Mouse (Mus musculus) mouse embryonic stem cell (cell line): ENCODE measurements around the gene Cacng4.

Experiments
- in situ Hi-C, 2 experiments: fragments of 300-500 bp; cut with MboI; formaldehyde crosslinking; loops; 1 replicate in 1 of 2; 3 replicates in 1 of 2; pipeline ENCODE4 v1.14.3; 2019 to 2020; ENCODE audit warnings: low sequenced_read_pairs in 2 of 2, low pct_unique_long_range_greater_than_20kb in 1 of 2, mixed read lengths in 1 of 2; ENCODE audit not compliant: unreplicated experiment in 1 of 2

Cacng4 gene

DNA sequence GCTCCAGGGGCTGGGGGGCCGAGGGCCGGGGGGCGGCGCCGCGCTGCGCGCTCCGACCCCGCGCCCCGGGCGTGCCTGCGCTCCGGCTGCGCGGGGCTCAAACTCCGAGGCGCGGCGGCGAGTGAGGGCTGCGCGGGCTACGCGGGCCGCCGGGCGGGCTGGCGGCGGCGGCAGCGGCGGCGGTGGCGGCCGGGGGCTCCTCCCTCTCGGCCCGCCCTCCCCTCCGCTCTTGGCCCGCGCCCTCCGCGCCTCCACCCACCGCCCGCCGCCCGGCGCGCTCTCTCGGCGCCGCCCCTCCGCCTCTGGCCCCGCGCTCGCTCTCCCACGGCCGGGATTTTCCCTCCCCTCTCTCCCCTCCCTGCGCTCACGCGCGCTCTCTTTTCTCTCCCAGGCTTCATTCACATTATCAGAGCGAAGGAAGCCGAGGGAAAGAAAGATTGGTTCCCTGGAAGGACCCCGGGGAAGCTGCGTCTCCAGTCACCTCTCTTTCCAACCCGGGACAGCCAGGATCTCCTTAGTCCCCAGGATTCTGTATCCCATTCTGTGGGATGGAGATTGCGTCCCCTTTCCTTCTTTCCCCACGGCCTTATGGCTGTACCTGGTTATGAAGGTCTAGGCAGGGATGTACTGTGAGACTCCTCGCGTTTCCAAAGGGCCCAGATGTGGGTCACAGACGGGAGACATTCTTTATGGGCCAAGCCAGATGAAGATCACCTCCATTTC is at the start of gene Cacng4:
Gene Cacng4, minus strand, starts transcription at position 11 of the 723 bp plus-strand sequence.
- in situ Hi-C loops, result no loop called here

DNA sequence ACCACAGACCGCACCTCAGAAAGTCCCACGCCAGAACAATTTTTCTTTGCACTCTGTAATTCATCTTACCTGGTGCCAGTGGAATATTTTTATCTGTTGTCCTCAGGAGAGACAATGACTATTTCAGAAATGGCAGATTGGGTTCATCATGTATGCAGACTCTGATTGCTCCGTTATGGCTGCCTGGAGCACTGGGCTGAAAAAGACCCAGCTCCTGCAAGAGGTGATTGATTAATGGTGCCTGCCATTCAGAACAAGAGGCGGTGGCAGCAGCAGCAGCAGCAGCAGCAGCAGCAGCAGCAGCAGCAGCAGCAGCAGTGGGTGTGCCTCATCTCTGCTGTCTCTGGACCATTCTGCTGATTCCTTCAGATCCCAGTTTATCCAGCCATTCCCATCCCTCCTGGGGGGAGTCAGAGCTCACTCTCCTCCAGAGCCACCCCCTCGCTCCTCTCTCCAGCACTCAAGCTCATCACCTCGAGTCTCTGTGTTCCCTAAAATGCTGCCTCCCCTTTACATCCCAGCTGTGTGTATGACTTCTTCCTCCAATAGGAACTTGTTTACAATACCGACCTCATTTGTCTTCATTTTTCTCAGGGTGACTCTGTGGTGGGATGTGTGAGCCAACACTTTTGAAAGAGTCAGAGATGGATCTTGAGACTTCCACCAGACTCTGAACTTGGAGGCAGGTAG is 39.1 kb upstream of the Cacng4 start:
- in situ Hi-C loops, result no loop called here

GRCm38 (mm10) chr11:107817196-107817595 is 22.8 kb upstream of the Cacng4 start:
- in situ Hi-C loops, result no loop called here

DNA sequence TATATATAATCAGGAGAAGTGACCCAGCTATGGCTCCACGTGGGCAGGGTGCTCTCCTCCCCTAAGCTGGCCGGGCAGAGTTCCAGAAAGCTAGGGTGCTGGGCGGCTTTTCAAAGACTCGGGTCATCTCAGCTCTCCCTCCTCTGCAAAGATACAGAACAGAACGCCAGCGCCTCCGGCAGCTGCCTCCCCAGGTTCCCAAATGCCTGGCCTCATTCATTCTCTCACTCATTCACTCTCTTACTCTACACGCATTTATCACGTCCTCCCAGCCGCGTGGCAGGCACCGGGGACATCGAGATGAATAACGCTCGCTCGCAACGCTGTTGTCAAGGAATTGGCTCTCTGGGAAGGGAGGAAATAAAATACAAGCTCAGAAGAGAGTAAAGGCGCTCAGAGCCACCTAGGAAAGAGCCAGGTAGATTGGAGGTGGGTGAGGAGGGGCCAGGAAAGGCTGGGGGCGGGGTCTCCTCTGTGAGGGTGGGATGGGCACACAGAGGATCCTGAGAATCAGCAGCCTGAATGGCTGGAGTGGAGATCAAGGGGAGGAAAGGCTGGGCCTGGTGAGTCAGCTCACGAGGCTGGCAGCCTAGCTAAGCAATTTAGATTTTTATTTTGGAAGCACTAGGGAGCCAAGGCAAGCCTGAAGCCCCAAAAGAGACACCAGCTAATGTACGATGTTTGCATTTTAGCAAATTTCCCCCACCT is 18.7 kb upstream of the Cacng4 start:
- in situ Hi-C loops, result no loop called here

GRCm38 (mm10) chr11:107812429-107812828 is 18.1 kb upstream of the Cacng4 start:
- in situ Hi-C loops, result no loop called here

GRCm38 (mm10) chr11:107808508-107808907 is 14.2 kb upstream of the Cacng4 start:
- in situ Hi-C loops, result no loop called here

DNA sequence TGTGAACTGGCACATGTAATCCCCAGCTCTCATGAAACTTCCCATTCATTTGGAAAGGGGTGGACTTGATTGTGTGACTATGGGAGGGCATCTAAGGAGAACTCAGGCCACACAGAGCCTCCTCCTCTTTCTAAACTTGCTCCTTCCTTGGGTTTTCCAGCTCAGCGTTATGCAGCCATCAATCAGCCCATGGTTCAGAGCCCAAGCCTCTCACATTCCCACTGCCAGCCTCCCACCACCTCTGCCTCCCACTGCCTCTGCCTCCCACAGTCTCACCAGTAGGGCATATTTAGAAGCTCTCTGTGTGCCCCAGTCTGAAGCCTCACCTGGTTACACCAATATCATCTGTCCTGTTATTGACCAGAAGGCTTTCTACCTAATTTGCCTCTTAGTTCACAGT is 11.7 kb upstream of the Cacng4 start:
- in situ Hi-C loops, result no loop called here

DNA sequence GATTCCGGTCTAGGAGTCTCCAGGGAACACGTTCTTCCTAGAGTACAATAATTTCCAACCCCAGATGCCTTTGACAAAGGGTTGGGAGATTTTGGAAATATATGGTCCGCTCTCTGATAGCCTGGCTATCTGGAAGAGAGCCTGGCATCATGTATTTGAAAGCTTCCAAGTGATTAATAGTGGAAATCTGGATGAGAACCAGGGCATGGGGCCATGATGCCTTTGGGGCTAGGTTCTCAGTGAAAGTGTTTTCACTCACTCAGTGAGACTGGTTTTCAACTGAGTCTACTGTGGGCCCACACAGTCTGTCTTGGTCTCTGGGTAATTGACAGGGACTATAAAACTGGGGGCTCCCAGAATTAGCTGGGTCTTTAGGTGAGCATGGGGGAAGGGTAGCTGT is 7.6 kb upstream of the Cacng4 start:
- in situ Hi-C loops, result no loop called here

GRCm38 (mm10) chr11:107799331-107799730 is 5.0 kb upstream of the Cacng4 start:
- in situ Hi-C loops, result no loop called here

GRCm38 (mm10) chr11:107796346-107796745 is 2.0 kb upstream of the Cacng4 start:
- in situ Hi-C loops, result no loop called here

DNA sequence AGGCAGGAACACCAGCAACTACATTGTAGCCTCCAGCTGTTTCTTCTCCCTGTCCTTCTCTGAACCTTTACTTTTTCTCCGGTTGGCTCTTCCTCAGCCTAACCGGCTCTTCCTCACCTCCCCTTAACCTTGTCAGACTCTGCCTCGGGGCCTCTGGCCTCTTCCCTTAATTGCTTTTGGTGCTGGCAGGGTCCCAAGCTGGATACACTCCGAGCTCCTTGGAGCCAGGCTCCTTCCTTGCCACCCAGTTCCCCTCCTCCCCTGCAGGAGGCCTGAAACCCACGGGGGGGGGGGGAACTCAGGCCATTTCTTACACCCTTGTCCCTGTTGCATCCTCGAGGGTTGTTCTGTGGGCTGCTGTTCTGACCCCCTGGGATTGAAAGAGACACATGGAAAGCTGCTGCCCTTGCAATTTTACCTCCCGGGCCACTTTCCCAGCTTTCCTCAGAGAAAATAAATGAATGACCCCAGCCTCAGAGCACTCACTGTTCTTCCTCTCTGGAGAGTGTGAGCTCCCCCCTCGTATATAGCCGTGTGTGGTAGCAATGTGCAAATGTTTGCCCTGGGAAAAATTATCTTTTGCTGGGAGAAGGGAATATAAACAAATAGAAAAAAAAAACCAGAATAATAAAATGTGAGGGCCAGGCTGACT is 1.2 kb upstream of the Cacng4 start:
- in situ Hi-C loops, result no loop called here

DNA sequence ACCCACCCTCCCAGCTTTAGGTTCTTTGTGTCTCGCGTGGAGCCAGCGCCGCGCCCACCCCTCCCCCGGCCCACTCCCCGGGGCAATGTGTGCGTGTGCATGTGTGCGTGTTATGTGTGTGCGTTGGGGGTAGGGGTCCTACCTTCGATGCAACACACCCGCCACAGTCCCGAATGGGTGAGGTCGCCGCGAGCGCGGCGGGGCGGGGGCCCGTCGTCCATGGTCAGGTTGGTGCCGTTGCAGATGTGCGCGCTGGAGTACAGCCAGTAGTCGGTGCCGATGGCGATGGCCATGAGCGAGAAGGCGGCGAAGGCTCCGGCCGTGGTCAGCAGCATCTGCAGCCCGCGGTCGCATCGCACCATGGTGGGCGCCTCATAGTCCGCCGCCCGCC is 259 bp downstream of the Cacng4 start:
- in situ Hi-C loops, result no loop called here

GRCm38 (mm10) chr11:107793200-107794102 is 906 bp downstream of the Cacng4 start:
- in situ Hi-C loops, result no loop called here

DNA sequence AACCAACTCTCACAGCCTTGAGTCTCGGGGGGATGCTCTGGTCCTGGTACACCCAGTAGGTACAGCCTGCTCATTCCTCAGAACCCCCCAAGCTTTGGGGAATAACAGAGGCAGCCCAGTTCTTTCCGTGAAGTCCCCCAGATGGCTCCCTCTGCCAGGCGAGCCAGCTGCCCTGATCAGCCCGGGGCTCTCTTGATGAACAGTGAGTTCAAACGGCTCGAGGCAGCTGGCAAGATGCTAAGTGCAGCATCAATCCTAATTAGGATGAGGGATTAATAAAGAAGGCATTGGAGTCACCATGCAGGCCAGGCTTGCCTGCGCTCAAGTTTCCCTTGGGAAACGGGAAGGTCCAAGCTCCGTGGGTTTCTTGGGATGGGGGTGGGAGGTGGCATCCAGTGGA is 2.2 kb downstream of the Cacng4 start:
- in situ Hi-C loops, result no loop called here

DNA sequence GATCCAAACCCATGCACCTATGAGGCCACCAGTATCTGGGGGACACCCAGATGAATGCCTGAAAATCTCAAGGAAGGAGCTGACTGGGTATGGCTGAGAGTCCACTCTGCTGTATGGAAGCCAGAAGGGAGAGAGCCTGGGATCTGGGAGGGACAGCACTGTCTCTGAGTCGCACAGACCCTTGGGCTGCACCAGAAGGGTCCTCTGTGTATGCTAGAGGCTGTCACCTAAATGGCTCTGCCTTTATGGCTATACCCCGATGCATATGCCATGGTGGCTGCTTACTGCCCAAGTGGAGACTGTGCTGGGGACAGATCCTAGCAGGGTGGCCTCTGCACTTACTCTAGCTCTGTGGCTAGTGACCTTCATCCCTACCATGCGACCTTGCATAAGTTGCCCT is 8.6 kb downstream of the Cacng4 start:
- in situ Hi-C loops, result no loop called here

DNA sequence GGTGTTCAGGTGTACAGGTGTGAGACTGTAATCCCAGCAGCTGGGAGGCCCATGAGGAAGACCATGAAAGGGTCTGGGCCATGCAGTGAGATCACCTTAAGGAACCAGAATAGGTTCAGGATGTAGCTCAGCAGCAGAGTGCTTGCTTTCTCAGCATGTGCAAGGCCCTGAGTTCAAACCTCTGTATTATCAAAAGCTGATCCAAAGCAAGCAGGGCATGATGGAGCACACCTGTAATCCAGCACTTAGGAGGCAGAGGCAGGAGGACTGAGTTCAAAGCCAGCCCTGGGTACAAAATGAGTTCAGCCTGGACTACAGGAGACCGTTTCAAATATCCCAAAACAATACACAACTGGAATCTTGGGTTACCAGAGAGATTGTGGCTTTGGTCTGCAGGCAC is 9.1 kb downstream of the Cacng4 start:
- in situ Hi-C loops, result no loop called here

GRCm38 (mm10) chr11:107783861-107784754 is 10.2 kb downstream of the Cacng4 start:
- in situ Hi-C loops, result no loop called here
